Mouse (Mus musculus): ENCODE data around the gene Togaram2. TPM values are rescaled to one million over a fixed set of nuclear protein-coding genes. Genes with fewer than 3 reads are reported as not detected.
"Not testable (repeated sequence)": the region's sequence is repeated elsewhere in the genome, so short reads cannot be mapped to it uniquely, and the experiment has no call there.

Togaram2 gene
- total RNA-seq, 1 experiment: 0.09 TPM

DNA sequence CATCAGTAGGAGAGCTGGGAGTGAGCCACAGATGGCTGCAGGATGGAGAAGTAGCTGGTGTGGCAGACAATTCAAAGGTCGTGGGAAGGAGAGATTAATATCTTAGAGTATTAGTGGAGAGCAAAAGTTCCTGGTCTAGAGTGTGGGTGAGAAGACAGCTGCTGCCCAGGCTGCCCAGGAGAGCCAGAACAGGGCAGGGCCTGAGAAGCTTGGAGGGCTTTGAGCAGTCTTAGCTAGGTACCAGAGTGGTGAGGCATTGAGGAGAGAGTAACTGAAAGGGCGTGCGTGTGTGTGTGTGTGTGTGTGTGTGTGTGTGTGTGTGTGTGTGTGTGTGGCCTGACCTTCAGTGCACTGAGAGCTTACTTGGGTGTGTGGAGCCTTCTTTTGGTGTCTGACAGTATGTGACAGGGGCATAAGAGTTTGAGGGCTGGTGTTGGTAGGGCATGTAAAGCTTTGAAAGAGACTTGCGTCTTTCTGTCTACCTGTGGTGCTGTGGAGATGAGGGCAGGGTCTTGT, 35.3 kb upstream of the Togaram2 start:
- Histone ChIP-seq H3K4me3 (ENCODE audit: insufficient read depth in 1 of 2, low read depth in 1 of 2, low read length in 2 of 2, poor library complexity in 1 of 2, severe bottlenecking in 1 of 2) (no peak overlapping the region), H3K9me3 (ENCODE audit: control insufficient read depth, insufficient read depth, low read depth, low read length) (no peaks in the 10 kb centered on the region), H3K36me3 (ENCODE audit: control insufficient read depth, insufficient read depth, low read length, poor library complexity, severe bottlenecking) (peaks cover 62% of the 10 kb centered on the region), H3K27ac (ENCODE audit: insufficient read depth, low read depth, low read length, poor library complexity, severe bottlenecking) (no peak overlapping the region), H3K4me1 (ENCODE audit: control insufficient read depth in 2 of 2, insufficient read depth in 2 of 2, low read length in 2 of 2, poor library complexity in 1 of 2) (peaks cover 0 to 2% of the 10 kb centered on the region in 2 experiments; a peak in 1 of 4 replicates), H3K9ac (ENCODE audit: insufficient read depth, low read depth, low read length, poor library complexity, severe bottlenecking) (no peak overlapping the region)
- no peak for DNase-seq (ENCODE audit: low read depth, low spot score)
- in situ Hi-C loops (cut with MboI; ENCODE audit: low sequenced_read_pairs in 2 of 2, unreplicated experiment in 2 of 2): no loop called here
- TF ChIP-seq CHD2 (IDR thresholded peaks at IDR 0.05; ENCODE audit: low read depth, low read length): no peak
- no peak for TF ChIP-seq ZC3H11A (IDR thresholded peaks at IDR 0.05; ENCODE audit: borderline replicate concordance, low read depth, low read length)
- no peak for TF ChIP-seq HCFC1 (IDR thresholded peaks at IDR 0.05; ENCODE audit: borderline replicate concordance, insufficient read depth, low read length)
- TF ChIP-seq ZNF384 (IDR thresholded peaks at IDR 0.05; ENCODE audit: low read depth, low read length): no peak
- TF ChIP-seq MAFK (IDR thresholded peaks at IDR 0.05; ENCODE audit: insufficient read depth, low read depth, low read length): no peak

GRCm38 (mm10) chr17:71639056-71639455, 34.0 kb upstream of the Togaram2 start:
- H3K27ac ChIP-seq (ENCODE audit: insufficient read depth, low read depth, low read length, poor library complexity, severe bottlenecking); H3K9ac ChIP-seq (ENCODE audit: insufficient read depth, low read depth, low read length, poor library complexity, severe bottlenecking); H3K4me1 ChIP-seq (ENCODE audit: control insufficient read depth in 2 of 2, insufficient read depth in 2 of 2, low read length in 2 of 2, poor library complexity in 1 of 2); DNase-seq (ENCODE audit: low read depth, low spot score); H3K9me3 ChIP-seq (ENCODE audit: control insufficient read depth, insufficient read depth, low read depth, low read length); H3K4me3 ChIP-seq (ENCODE audit: insufficient read depth in 1 of 2, low read depth in 1 of 2, low read length in 2 of 2, poor library complexity in 1 of 2, severe bottlenecking in 1 of 2); in situ Hi-C loops (cut with MboI; ENCODE audit: low sequenced_read_pairs in 2 of 2, unreplicated experiment in 2 of 2): not testable (repeated sequence)
- peaks cover 55% of the 10 kb centered on the region for H3K36me3 ChIP-seq (ENCODE audit: control insufficient read depth, insufficient read depth, low read length, poor library complexity, severe bottlenecking)

DNA sequence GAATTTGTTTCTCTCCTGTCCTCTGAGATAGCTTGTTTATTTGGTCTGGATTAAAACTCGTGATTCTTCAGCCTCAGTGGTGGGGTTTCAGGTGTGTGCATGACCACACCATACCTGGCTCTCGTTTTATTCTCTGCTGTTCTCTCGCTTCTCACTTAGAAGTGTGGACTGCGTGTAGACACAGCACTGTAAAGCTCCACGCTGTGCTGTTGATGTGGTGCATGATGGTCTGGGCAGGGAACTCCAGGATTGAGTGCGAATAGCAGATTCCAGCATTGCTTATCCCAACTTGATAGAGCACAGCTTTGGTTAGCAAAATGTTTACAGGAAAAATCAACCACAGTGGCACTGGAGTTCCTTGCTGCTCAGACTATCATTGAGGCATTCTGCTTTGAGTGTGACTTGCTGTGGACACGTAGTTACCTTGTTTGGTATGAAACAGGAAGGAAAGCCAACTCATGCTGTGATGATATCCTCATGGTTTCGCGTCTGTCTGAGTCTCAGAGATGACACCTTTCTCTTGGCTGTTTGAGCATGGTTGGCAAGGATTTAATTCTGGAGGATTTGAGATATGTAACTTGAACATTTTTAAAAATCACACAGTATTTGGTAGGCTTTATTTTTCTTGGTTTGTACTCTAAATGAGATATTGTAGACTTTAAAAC, 32.5 kb upstream of the Togaram2 start:
- no peak overlapping the region for H3K4me3 ChIP-seq (ENCODE audit: insufficient read depth in 1 of 2, low read depth in 1 of 2, low read length in 2 of 2, poor library complexity in 1 of 2, severe bottlenecking in 1 of 2)
- in situ Hi-C loops (cut with MboI; ENCODE audit: low sequenced_read_pairs in 2 of 2, unreplicated experiment in 2 of 2): no loop called here

DNA sequence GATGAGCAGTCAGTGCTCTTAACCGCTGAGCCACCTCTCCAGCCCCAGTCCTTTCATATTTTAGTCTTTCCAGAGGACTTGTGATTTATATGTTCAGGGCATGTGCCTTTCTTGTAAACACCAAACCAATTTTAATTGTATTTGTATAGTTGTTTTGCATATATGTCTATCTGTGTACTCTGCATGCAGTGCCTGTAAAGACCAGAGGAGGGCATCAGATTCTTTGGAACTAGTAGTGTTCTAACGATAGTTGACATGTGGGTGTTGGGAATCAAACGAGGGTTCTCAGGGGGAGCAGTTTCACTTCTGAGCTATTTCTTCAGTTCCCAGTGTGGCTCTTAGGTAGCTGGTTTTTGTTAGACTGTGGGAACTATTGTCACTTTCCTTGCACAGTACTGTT, 30.9 kb upstream of the Togaram2 start:
- in situ Hi-C loops (cut with MboI; ENCODE audit: low sequenced_read_pairs in 2 of 2, unreplicated experiment in 2 of 2): no loop called here
- H3K9ac ChIP-seq (ENCODE audit: insufficient read depth, low read depth, low read length, poor library complexity, severe bottlenecking): no peak overlapping the region
- no peak overlapping the region for H3K4me3 ChIP-seq (ENCODE audit: insufficient read depth in 1 of 2, low read depth in 1 of 2, low read length in 2 of 2, poor library complexity in 1 of 2, severe bottlenecking in 1 of 2)
- H3K9me3 ChIP-seq (ENCODE audit: control insufficient read depth, insufficient read depth, low read depth, low read length): no peaks in the 10 kb centered on the region
- no peak overlapping the region for H3K27ac ChIP-seq (ENCODE audit: insufficient read depth, low read depth, low read length, poor library complexity, severe bottlenecking)
- H3K36me3 ChIP-seq (ENCODE audit: control insufficient read depth, insufficient read depth, low read length, poor library complexity, severe bottlenecking): peaks cover 52% of the 10 kb centered on the region
- H3K4me1 ChIP-seq (ENCODE audit: control insufficient read depth in 2 of 2, insufficient read depth in 2 of 2, low read length in 2 of 2, poor library complexity in 1 of 2): peaks cover 0 to 2% of the 10 kb centered on the region in 2 experiments; a peak in 1 of 4 replicates
- no peak for DNase-seq (ENCODE audit: low read depth, low spot score)
- TF ChIP-seq CHD2 (IDR thresholded peaks at IDR 0.05; ENCODE audit: low read depth, low read length): no peak
- no peak for TF ChIP-seq ZNF384 (IDR thresholded peaks at IDR 0.05; ENCODE audit: low read depth, low read length)
- TF ChIP-seq MAFK (IDR thresholded peaks at IDR 0.05; ENCODE audit: insufficient read depth, low read depth, low read length): no peak

More for the DNA sequence above, 32.5 kb upstream of the Togaram2 start:
- Histone ChIP-seq H3K36me3 (ENCODE audit: control insufficient read depth, insufficient read depth, low read length, poor library complexity, severe bottlenecking) (peaks cover 51% of the 10 kb centered on the region), H3K27ac (ENCODE audit: insufficient read depth, low read depth, low read length, poor library complexity, severe bottlenecking) (no peak overlapping the region), H3K9ac (ENCODE audit: insufficient read depth, low read depth, low read length, poor library complexity, severe bottlenecking) (no peak overlapping the region), H3K9me3 (ENCODE audit: control insufficient read depth, insufficient read depth, low read depth, low read length) (no peaks in the 10 kb centered on the region), H3K4me1 (ENCODE audit: control insufficient read depth in 2 of 2, insufficient read depth in 2 of 2, low read length in 2 of 2, poor library complexity in 1 of 2) (peaks cover 0 to 2% of the 10 kb centered on the region in 2 experiments; a peak in 1 of 4 replicates)
- TF ChIP-seq CHD2 (IDR thresholded peaks at IDR 0.05; ENCODE audit: low read depth, low read length): no peak
- TF ChIP-seq ZC3H11A (IDR thresholded peaks at IDR 0.05; ENCODE audit: borderline replicate concordance, low read depth, low read length): no peak
- no peak for TF ChIP-seq ZNF384 (IDR thresholded peaks at IDR 0.05; ENCODE audit: low read depth, low read length)
- no peak for TF ChIP-seq MAFK (IDR thresholded peaks at IDR 0.05; ENCODE audit: insufficient read depth, low read depth, low read length)
- no peak for TF ChIP-seq HCFC1 (IDR thresholded peaks at IDR 0.05; ENCODE audit: borderline replicate concordance, insufficient read depth, low read length)
- DNase-seq (ENCODE audit: low read depth, low spot score): no peak

DNA sequence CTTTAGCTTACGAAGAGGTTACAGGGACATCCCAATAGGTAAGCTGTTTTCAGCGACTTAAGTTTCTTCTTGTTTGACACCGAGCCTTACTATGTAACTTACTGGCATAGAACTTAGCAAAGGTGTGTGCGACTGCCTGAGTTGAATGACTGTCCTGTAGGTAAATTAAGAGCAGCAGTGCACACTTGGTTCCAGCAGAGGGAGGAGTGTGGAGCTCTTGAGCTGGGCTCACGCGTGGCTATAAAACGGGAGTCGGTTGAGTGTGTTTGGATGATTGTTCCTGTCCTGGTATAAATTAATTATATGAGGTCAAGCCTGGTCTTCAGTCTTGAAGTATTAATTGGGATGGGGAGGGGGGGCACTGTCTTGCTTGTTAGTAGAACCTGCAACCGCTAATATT, 23.1 kb upstream of the Togaram2 start:
- TF ChIP-seq MAFK (IDR thresholded peaks at IDR 0.05; ENCODE audit: insufficient read depth, low read depth, low read length) (no peak), CHD2 (IDR thresholded peaks at IDR 0.05; ENCODE audit: low read depth, low read length) (no peak), ZNF384 (IDR thresholded peaks at IDR 0.05; ENCODE audit: low read depth, low read length) (no peak), HCFC1 (IDR thresholded peaks at IDR 0.05; ENCODE audit: borderline replicate concordance, insufficient read depth, low read length) (no peak), ZC3H11A (IDR thresholded peaks at IDR 0.05; ENCODE audit: borderline replicate concordance, low read depth, low read length) (no peak)
- peaks cover 0 to 4% of the 10 kb centered on the region in 2 experiments; a peak in 1 of 4 replicates for H3K4me1 ChIP-seq (ENCODE audit: control insufficient read depth in 2 of 2, insufficient read depth in 2 of 2, low read length in 2 of 2, poor library complexity in 1 of 2)
- H3K4me3 ChIP-seq (ENCODE audit: insufficient read depth in 1 of 2, low read depth in 1 of 2, low read length in 2 of 2, poor library complexity in 1 of 2, severe bottlenecking in 1 of 2): no peak overlapping the region
- no peak overlapping the region for H3K27ac ChIP-seq (ENCODE audit: insufficient read depth, low read depth, low read length, poor library complexity, severe bottlenecking)
- H3K9me3 ChIP-seq (ENCODE audit: control insufficient read depth, insufficient read depth, low read depth, low read length): no peaks in the 10 kb centered on the region
- H3K9ac ChIP-seq (ENCODE audit: insufficient read depth, low read depth, low read length, poor library complexity, severe bottlenecking): no peak overlapping the region
- in situ Hi-C loops (cut with MboI; ENCODE audit: low sequenced_read_pairs in 2 of 2, unreplicated experiment in 2 of 2): no loop called here
- H3K36me3 ChIP-seq (ENCODE audit: control insufficient read depth, insufficient read depth, low read length, poor library complexity, severe bottlenecking): peaks cover 48% of the 10 kb centered on the region
- DNase-seq (ENCODE audit: low read depth, low spot score): no peak
